Mouse (Mus musculus): ENCODE results near the gene Tmem52. TPM values are rescaled to one million over a fixed set of nuclear protein-coding genes. Genes with fewer than 3 reads are reported as not detected.

The Tmem52 gene
- polyA plus RNA-seq, 1 experiment, result not detected

GRCm38 (mm10) chr4:155451597-155451996 is 17.3 kb upstream of the Tmem52 start:
- H3K27ac ChIP-seq (ENCODE audit: insufficient read depth, low read depth, low read length), result no peak overlapping the region
- no peaks in the 10 kb centered on the region for H3K4me1 ChIP-seq (ENCODE audit: control insufficient read depth, insufficient read depth, low read length)
- H3K4me3 ChIP-seq (ENCODE audit: insufficient read depth, low read length), result no peak overlapping the region
- TF ChIP-seq CTCF (IDR thresholded peaks at IDR 0.05; ENCODE audit: low read depth, low read length) (no peak), POLR2A (IDR thresholded peaks at IDR 0.05; ENCODE audit: borderline replicate concordance, low read depth, low read length) (no peak)

DNA sequence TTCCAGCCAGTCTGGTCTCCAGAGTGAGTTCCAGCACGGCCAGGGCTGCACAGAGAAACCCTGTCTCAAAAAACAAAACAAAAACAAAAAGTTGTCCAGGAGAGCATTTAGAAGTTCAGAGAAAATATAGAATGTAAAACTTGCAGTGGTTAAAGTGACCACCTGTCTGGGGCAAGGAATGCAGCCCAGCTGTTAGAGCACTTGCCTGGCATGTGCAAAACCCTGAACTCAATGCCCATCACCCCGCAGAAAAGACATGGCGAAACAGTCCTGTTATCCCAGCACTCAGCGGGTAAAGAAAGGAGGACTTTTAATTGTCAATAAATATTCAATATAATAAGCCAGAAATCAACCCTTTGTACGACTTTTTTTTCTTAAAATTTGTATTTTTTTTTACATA is 10.3 kb upstream of the Tmem52 start:
- TF ChIP-seq POLR2A (IDR thresholded peaks at IDR 0.05; ENCODE audit: borderline replicate concordance, low read depth, low read length) (no peak), CTCF (IDR thresholded peaks at IDR 0.05; ENCODE audit: low read depth, low read length) (no peak)
- H3K27ac ChIP-seq (ENCODE audit: insufficient read depth, low read depth, low read length), result no peak overlapping the region
- H3K4me1 ChIP-seq (ENCODE audit: control insufficient read depth, insufficient read depth, low read length), result no peaks in the 10 kb centered on the region
- no peak overlapping the region for H3K4me3 ChIP-seq (ENCODE audit: insufficient read depth, low read length)

GRCm38 (mm10) chr4:155463050-155463449 is 5.9 kb upstream of the Tmem52 start:
- H3K4me1 ChIP-seq (ENCODE audit: control insufficient read depth, insufficient read depth, low read length), result peaks cover 5% of the 10 kb centered on the region; the same call in 1 of the 2 replicates
- H3K27ac ChIP-seq (ENCODE audit: insufficient read depth, low read depth, low read length), result no peak overlapping the region
- no peak for TF ChIP-seq POLR2A (IDR thresholded peaks at IDR 0.05; ENCODE audit: borderline replicate concordance, low read depth, low read length)
- TF ChIP-seq CTCF (IDR thresholded peaks at IDR 0.05; ENCODE audit: low read depth, low read length), result no peak
- H3K4me3 ChIP-seq (ENCODE audit: insufficient read depth, low read length), result no peak overlapping the region

GRCm38 (mm10) chr4:155463611-155464010 is 5.3 kb upstream of the Tmem52 start:
- H3K4me3 ChIP-seq (ENCODE audit: insufficient read depth, low read length), result no peak overlapping the region
- peaks cover 5% of the 10 kb centered on the region; the same call in 1 of the 2 replicates for H3K4me1 ChIP-seq (ENCODE audit: control insufficient read depth, insufficient read depth, low read length)
- TF ChIP-seq CTCF (IDR thresholded peaks at IDR 0.05; ENCODE audit: low read depth, low read length) (no peak), POLR2A (IDR thresholded peaks at IDR 0.05; ENCODE audit: borderline replicate concordance, low read depth, low read length) (no peak)
- no peak overlapping the region for H3K27ac ChIP-seq (ENCODE audit: insufficient read depth, low read depth, low read length)

DNA sequence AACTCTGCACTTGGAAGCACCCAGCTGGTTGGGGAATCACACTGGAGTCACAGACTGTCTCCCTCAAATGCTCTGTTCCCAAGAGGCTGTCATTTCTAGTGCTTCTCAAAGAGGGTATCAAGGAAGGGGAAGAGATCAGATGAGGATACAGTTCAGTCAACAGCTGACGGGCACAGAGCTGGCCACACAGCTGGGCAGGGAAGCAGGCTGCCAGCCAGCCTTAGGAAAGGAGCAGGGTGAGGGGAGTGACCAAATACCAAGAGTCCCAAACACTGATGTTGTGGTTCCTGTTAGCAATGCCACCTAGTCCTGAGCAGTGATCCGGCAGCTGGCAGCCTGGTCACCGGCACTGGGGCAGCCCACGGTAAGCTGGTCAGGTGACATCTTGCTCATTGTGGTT is 4.9 kb upstream of the Tmem52 start:
- H3K4me3 ChIP-seq (ENCODE audit: insufficient read depth, low read length), result no peak overlapping the region
- no peak overlapping the region for H3K27ac ChIP-seq (ENCODE audit: insufficient read depth, low read depth, low read length)
- TF ChIP-seq POLR2A (IDR thresholded peaks at IDR 0.05; ENCODE audit: borderline replicate concordance, low read depth, low read length) (no peak), CTCF (IDR thresholded peaks at IDR 0.05; ENCODE audit: low read depth, low read length) (no peak)
- peaks cover 5% of the 10 kb centered on the region; the same call in 1 of the 2 replicates for H3K4me1 ChIP-seq (ENCODE audit: control insufficient read depth, insufficient read depth, low read length)

- no peak overlapping the region for H3K27ac ChIP-seq (ENCODE audit: insufficient read depth, low read depth, low read length)
- no peak overlapping the region for H3K4me3 ChIP-seq (ENCODE audit: insufficient read depth, low read length)
- TF ChIP-seq POLR2A (IDR thresholded peaks at IDR 0.05; ENCODE audit: borderline replicate concordance, low read depth, low read length) (no peak), CTCF (IDR thresholded peaks at IDR 0.05; ENCODE audit: low read depth, low read length) (no peak)
- peaks cover 5% of the 10 kb centered on the region; the same call in 1 of the 2 replicates for H3K4me1 ChIP-seq (ENCODE audit: control insufficient read depth, insufficient read depth, low read length)
Observed at GRCm38 (mm10) chr4:155465607-155466006, 3.3 kb upstream of the Tmem52 start.

- Histone ChIP-seq H3K4me1 (ENCODE audit: control insufficient read depth, insufficient read depth, low read length) (peaks cover 5% of the 10 kb centered on the region; the same call in 1 of the 2 replicates), H3K27ac (ENCODE audit: insufficient read depth, low read depth, low read length) (no peak overlapping the region), H3K4me3 (ENCODE audit: insufficient read depth, low read length) (no peak overlapping the region)
- no peak for TF ChIP-seq CTCF (IDR thresholded peaks at IDR 0.05; ENCODE audit: low read depth, low read length)
- TF ChIP-seq POLR2A (IDR thresholded peaks at IDR 0.05; ENCODE audit: borderline replicate concordance, low read depth, low read length), result no peak
Observed at GRCm38 (mm10) chr4:155466080-155466479, 2.8 kb upstream of the Tmem52 start.

DNA sequence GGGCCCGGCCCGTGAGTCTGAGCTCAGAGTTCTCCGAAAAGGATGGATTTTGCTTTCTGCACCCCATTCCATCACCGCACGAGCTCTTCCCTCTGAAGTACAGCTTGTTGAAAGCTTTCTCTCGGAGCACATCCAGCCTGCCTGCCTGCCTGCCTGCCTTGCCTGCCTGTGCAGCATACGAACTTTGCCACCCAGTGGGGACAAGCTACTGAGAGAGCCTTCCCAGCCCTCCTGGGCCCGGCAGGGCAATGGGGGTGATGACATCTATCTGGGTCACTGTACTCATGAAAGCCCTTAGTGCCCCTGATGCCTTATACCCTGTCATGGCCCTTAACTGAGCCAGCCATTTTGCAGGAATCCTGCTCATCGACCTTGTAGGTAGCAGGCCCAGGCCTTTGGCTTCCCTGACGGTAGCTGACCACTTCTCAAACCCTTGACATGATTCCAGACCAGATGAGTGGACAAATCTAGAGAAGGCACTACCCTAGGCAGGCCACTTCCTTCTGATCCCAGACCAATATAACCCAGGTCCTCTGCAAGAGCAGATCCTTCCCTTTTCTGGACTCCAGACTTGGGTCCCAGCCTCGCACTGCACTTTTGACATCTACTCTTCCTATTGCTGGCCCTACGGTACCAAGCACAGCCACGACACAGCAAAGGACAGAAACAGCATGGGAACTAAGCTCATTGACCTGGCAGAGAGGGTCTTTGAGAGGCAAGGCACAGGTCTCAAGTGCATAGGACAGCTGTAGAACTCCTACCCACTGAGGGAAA is 1.5 kb upstream of the Tmem52 start:
- TF ChIP-seq CTCF (IDR thresholded peaks at IDR 0.05; ENCODE audit: low read depth, low read length), result no peak
- peaks cover 5% of the 10 kb centered on the region; the same call in 1 of the 2 replicates for H3K4me1 ChIP-seq (ENCODE audit: control insufficient read depth, insufficient read depth, low read length)
- no peak overlapping the region for H3K4me3 ChIP-seq (ENCODE audit: insufficient read depth, low read length)
- H3K27ac ChIP-seq (ENCODE audit: insufficient read depth, low read depth, low read length), result no peak overlapping the region

GRCm38 (mm10) chr4:155469590-155470262 is 812 bp downstream of the Tmem52 start:
- TF ChIP-seq POLR2A (IDR thresholded peaks at IDR 0.05; ENCODE audit: borderline replicate concordance, low read depth, low read length) (no peak), CTCF (IDR thresholded peaks at IDR 0.05; ENCODE audit: low read depth, low read length) (no peak)
- H3K4me3 ChIP-seq (ENCODE audit: insufficient read depth, low read length), result no peak overlapping the region
- no peak overlapping the region for H3K27ac ChIP-seq (ENCODE audit: insufficient read depth, low read depth, low read length)
- peaks cover 5% of the 10 kb centered on the region; the same call in 1 of the 2 replicates for H3K4me1 ChIP-seq (ENCODE audit: control insufficient read depth, insufficient read depth, low read length)
